Mouse (Mus musculus): ENCODE data around the gene Mcoln2. TPM values are rescaled to one million over a fixed set of nuclear protein-coding genes. Genes with fewer than 3 reads are reported as not detected.

Mcoln2 gene
- total RNA-seq, 2 experiments from 2014 or later = not detected

DNA sequence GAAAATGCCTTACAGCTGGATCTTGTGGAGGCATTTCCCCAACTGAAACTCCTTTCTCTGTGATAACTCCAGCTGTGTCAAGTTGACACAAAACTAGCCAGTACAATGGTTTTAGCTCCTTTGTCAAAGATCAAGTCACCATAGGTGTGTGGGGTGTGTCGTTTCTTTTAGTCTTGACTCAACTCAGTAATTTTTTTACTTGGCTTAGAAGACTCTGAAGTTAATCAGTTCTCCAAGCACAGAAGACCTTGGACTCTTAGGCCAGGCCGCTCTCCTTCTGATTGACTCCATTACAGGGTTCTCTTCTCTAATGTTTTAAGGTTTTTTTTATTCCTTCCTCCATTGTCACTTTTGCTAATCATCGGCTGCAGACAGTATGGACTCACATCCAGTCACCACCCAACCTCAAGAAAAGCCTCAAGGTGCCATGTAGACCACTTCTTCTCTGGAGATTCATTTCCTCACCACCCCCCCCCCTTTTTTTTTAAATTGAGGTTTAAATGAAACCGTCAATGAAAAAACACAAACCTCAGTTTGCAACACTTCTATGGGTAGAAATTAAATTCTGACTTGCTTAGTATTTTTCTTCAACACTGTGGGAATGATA, 61.6 kb downstream of the Mcoln2 start:
- intact Hi-C loops (cut with DNase I) = no loop called here
- no peak for DNase-seq (ENCODE audit: low spot score in 2 of 2)

DNA sequence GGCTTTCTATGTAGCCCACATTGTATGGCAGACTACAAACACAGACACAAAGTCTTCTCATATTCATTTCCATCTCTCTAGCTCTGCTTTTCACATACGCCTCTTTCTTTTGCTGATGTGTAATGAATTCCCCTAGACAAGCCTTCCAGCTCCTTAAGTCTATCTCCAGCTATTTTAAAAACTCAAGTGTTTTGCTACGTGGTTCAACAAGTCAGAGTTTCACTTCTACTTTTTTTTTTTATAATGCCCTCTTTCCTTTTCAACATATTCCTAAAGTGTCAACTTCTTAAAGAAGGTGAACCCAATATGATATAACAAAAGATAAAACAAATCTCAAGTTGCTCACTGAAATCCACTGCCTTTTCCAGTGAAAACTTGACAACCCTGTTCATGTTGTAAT, 62.3 kb downstream of the Mcoln2 start:
- no peak for DNase-seq (ENCODE audit: low spot score in 2 of 2)
- intact Hi-C loops (cut with DNase I) = no loop called here

DNA sequence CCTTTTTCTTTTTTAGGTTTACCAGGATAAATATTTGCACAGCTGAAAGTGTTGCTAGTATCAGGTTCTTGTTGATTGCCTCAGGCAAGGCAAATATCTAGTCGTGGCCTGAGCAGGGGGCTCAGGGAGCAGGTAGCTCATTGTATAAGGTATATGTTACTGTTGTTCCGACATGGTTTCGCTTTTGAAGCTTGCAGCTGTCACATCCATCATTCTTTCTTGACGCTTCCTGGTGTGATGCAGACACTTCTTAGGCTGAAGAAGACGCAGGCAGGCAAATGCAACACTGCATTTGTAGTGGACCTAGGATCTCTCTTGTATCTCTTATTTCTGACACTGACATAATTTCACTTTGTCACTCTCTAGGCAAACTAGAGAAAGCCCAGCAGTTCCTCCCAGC, 63.7 kb downstream of the Mcoln2 start:
- no peak for DNase-seq (ENCODE audit: low spot score in 2 of 2)
- intact Hi-C loops (cut with DNase I) = no loop called here

DNA sequence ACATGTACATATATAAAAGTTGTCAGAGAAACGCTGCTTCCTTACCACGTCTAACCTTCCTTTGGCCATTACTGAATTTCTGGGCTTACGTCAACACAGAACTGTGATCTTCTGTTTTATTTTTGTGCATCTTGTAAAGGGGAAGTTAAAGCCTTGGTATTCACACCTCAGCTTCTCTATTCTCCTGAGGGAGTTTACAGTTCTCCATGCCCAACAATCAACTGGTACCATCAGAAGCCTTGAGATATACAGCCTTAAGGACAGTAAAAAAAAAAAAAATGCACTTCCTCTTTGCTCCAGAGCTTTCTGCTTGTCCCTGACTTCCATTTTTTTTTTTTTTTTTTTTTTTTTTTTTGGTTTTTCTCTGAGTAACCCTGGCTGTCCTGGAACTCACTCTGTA, 66.9 kb downstream of the Mcoln2 start:
- intact Hi-C loops (cut with DNase I) = no loop called here
- DNase-seq (ENCODE audit: low spot score in 2 of 2) = no peak

DNA sequence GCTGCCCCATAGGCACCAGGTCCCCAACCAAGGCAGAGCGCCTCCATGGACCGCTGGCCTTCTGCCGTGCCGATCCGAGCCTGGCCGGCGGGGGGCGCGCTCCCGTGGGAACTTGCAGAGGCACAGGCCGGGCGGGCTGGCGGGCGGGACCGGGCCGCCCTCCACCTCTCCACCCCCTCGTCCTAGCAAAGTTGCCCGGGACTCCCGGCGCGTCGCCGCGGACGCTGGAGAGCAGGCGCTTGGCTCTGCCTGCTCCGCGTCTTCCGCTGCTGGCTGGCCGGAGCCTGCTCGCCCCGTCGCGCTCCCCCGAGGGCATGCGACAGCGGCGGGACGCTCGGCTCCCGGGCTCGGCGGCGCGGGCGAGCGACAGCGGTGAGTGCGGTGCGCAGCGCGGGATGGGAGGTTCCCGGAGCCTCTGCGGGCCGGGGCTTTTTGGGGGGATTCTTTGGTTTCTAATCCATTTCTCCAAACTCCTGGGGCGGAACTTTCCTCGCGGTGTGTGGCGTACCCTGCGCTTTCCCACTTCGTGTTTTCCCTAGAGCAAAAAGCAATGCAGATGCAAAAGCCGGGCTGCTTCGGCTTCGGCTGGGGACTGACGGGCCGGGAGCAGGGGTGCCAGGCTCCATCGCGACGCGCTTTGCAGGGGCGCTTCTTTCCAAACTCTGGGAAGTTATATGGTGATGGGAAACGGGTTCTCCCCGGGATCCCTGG, 71.3 kb downstream of the Mcoln2 start, which contains the start of gene Lpar3:
Gene Lpar3, plus strand, starts transcription at position 188 of the 711 bp plus-strand sequence.
- DNase-seq (ENCODE audit: low spot score in 2 of 2) = peak in 1 of 2 experiments; percentile 35
- intact Hi-C loops (cut with DNase I) = no loop called here

DNA sequence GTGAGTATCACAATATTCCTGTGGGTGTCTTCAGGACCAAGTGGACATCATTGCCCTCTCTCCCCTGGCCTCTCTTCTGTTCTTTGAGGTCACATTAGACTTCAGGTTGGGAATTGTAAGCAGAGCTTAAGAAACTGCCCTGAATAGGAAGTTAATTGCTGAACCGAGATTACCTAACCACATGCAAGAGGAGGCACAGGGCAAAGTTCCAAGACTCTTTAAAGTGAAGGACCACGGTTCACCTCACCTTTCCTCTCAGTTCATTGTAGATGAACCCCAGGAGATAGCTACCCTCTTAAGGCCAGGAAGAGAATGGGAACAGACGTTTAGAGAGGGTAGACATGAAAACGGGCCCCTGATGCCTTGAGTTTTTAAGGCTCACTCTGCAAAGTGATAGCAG, 74.6 kb downstream of the Mcoln2 start:
- DNase-seq (ENCODE audit: low spot score in 2 of 2) = no peak
- intact Hi-C loops (cut with DNase I) = no loop called here

DNA sequence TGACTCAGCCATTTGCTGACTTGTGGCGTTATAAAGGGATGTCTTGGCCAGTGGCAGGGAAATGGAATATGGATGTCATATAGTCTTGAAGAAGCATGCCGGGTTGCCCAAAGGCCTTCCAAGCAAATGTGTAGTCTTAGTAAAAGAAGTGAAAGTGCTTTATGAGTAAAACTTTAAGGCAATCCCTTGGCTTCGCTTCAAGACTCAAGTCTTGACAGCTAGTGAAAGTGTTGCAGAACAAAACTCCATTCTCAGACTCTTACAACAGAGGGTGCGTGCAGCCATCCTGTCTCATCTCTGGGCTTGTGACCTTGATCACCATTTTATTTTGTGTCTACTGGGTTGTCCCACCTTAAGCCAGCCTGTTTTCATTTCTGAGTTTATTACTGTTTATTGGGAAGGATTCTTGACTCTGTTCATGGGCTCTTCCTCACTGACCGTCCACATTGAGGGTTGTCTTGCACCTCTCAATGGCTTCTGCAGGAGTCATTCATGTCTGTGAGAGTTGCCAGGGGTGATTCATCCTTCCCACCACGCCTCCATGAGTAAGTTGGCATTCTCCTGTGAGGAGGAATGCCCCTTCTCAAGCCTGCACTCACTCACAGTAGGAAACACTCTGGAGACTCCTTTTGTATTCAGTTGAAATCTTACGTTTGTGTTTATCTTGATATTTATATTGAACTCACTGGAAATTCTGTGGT, 75.6 kb downstream of the Mcoln2 start:
- intact Hi-C loops (cut with DNase I) = no loop called here
- DNase-seq (ENCODE audit: low spot score in 2 of 2) = no peak

DNA sequence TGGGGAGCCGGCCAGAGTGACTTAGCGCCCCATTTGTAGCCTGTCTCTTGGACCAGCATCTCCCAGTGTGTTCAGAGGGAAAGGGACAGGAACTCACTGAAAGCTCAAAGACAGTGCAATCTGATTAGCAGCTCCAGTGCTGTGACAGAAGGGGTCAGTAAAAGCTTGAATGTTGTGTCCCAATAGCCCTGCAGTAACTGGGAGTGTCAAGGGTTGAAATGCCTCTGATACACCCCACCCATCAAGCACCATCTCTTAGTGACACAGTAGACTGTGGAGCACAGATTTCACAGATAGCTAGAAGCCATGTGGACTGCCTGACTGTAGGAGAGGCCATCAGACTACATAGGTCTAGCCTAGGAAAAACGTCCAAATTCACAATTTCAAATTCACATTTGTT, 77.8 kb downstream of the Mcoln2 start:
- intact Hi-C loops (cut with DNase I) = no loop called here
- DNase-seq (ENCODE audit: low spot score in 2 of 2) = no peak

DNA sequence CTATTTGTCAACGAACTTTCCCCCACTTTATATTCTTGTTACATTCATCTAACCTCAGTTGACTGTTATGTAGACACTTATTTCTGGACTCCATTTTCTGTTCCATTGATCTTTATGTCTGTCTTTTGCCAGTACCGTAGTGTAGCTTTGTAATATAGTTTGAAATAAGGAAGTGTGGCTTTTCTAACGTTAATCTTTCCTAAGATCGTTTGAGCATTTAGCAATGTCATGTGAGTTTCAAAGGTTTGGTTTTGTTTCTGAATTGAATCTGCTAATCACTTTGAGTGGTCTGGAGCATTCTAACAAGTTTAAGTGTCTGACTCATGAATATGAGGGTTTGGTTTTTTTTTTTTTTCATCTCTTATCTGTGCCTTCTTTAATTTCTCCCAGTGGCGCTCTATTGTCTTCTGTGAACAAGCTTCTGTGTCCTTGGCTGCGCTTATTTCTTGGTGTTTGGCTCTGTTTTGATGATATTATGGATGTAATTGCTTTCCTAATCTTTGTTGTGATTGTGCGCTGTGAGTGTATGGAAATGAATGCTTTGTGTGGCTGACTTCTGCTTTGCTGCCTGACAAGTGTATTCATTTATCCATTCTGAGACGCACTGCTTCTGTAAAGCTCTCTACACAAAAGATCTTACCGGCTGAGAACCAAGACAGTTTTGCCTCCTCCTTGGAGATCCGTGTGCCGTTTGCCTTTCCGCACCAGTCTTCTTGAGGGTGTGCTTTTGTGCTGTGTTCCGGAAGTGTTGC, 79.1 kb downstream of the Mcoln2 start:
- no peak for DNase-seq (ENCODE audit: low spot score in 2 of 2)
- intact Hi-C loops (cut with DNase I) = no loop called here

DNA sequence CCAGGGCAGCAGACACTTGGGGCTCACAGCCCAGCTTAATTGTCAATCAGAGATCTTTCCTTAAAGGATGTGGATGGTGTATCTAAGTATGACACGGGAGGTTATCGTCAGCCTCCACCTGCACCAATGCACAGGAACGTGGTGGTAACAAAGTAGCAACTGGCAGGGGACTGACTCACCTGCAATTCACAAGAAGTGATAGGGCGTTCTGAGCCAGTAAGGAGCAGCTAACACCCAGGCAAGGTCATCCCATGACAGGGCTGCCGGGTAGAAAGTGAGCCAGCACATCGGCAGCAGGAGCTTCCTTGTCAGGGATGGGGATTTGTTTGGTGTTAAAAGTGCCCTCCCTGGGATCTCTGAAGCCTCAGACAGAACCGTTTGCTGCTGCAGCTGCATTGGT, 83.1 kb downstream of the Mcoln2 start:
- intact Hi-C loops (cut with DNase I) = no loop called here
- DNase-seq (ENCODE audit: low spot score in 2 of 2) = no peak

DNA sequence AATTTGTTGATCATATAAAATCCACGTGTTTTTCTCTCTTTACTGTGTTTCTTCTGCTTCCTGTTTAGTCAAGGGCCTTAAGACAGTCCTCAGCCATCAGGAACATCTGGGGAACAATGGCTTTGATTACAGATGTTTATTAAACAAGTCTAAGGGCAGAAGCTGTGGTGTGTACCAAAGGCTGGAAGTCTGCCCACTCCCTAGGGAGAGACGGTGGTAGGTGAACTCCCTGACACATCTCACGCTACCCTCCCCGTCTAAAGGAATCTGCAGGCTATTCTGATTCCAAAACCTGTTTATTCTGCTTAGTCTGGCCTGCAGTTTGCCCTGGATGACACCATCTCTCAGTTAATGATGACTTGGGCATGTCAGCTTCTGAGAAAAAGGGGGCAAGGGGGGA, 84.1 kb downstream of the Mcoln2 start:
- DNase-seq (ENCODE audit: low spot score in 2 of 2) = no peak
- intact Hi-C loops (cut with DNase I) = no loop called here

DNA sequence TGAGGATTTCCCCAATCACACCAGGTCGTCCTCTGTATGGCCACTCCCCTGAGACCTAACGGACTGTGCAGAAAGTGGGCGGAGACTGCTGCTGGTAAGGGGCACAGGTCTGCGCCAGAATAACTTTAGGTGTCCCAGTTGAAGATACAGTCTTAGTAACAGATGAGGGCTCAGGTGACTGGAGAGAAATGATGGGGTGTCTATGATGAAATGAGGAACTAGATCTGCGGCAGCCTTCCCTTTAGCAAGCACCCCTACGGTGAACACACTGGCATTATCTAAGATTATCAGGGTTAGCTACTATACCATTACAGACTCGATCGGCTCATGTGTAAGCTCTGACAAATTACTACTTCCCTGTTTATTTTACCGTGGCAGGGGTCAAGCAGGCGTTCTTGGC, 84.9 kb downstream of the Mcoln2 start:
- intact Hi-C loops (cut with DNase I) = no loop called here
- no peak for DNase-seq (ENCODE audit: low spot score in 2 of 2)

DNA sequence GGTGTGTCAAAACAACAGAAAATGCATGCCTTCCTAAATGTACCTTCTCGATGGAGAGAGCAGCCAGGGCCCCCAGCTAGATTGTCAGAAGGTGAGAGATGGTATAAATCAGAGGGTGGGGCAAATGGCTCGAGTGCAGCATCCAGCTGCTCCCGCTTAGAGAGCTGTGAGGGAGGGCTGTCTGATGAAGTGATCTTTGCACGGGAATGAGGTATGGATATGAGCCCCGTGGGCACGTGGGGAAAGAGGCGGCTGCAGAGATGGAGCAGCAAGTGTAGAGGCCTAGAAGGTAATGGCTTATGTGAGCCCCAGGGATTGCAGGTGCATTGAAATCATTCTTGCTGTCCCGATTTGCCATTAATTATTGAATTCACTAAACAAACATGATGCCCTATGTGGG, 86.6 kb downstream of the Mcoln2 start:
- no peak for DNase-seq (ENCODE audit: low spot score in 2 of 2)
- intact Hi-C loops (cut with DNase I) = no loop called here

DNA sequence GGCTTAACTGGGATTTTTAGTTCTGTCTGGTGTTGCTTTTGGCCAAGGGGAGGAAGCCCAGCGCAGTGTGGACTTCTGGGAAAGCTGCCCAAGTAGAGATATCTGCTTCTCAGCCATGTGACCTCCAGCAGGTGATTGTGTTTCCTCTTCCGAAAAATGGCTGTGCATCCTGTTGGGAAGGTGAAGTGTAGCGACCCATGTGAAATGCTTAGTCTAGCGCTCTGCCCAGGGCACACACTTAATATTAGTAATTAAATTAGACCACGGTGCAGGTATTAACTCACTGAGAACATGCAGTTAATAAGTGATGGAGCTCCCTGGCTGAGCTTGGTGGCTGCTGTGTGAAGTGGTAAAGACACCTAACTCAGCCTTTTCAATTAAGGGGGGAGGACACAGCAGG, 88.0 kb downstream of the Mcoln2 start:
- intact Hi-C loops (cut with DNase I) = no loop called here
- DNase-seq (ENCODE audit: low spot score in 2 of 2) = no peak

DNA sequence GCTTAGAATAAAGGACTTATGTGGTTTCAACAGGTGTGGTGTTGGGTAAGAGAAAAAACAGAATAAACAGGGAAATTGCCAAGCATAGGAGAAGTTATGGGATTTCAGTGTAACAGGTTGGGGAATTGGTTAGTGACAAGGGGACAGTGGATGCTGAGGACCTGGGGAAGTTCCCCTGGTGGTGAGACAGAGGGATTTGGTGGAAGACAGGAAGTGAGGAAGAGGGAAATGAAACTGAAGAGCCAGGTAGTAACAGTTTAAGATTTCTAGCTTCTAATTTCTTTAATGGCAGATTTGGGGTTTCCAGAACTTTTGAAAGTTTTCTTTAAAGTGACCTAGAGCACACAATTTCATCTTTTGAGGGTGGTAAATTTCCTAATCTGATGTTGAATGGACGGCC, 95.0 kb downstream of the Mcoln2 start:
- intact Hi-C loops (cut with DNase I) = no loop called here
- DNase-seq (ENCODE audit: low spot score in 2 of 2) = no peak

Other genes with a start within 250 kb of the Mcoln2 start
- gene Bcl10, start 227.0 kb upstream of the Mcoln2 start, total RNA-seq (2021) = 10 to 100 TPM; 15.0 to 15.2 TPM
- gene 2410004B18Rik, start 211.8 kb upstream of the Mcoln2 start, total RNA-seq (2021) = 10 to 100 TPM; 36.6 to 42.2 TPM
- gene Syde2, start 162.0 kb upstream of the Mcoln2 start, total RNA-seq (2021) = 1 to 10 TPM; 2.6 to 3.2 TPM
- under 1 TPM; 0.11 to 0.30 TPM for gene Wdr63, start 41.7 kb upstream of the Mcoln2 start, total RNA-seq (2021)
- gene Mcoln3, start 32.4 kb upstream of the Mcoln2 start, total RNA-seq (2021) = not detected
- gene Lpar3, start 71.1 kb downstream of the Mcoln2 start, total RNA-seq (2021) = 1 to 10 TPM in 1 of 2 experiments, under 1 TPM in 1; 0.42 to 1.2 TPM

Measured in left cerebral cortex, postnatal 14 days (tissue).